Mouse (Mus musculus) spleen, postnatal 10 days (tissue): ENCODE measurements around the gene Gsg1l.

ENCODE experiments used
- DNase-seq, 2 experiments: peaks; one replicate each; pipeline ENCODE4 v3.0.0; 2021 to 2022; ENCODE audit warnings: low spot score in 2 of 2

Gsg1l gene

GRCm38 (mm10) chr7:125983902-125984841 lies 98.0 kb downstream of the Gsg1l start:
- no peak for DNase-seq

- no peak for DNase-seq
Observed at GRCm38 (mm10) chr7:125979591-125979990, 102.6 kb downstream of the Gsg1l start.

GRCm38 (mm10) chr7:125976695-125977094 lies 105.5 kb downstream of the Gsg1l start:
- no peak for DNase-seq

DNA sequence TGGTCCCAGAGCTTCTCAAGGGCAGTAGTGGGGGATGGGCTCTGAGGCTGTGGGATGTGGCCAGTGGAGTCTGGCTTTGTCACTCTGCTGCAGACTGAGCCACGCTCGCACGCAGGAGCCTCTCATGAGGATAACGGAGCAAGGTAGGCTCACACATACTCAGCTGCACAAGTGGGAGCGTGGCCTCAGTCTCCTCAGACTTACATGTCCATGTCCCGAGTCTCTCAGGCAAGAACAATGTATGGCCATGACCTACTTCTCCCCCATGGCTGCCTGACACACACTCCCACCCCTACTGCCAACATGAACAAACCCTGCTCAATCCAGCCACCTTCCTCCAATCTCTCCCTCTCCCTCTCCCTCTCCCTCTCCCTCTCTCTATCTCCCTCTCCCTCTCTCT lies 106.8 kb downstream of the Gsg1l start:
- no peak for DNase-seq

GRCm38 (mm10) chr7:125973874-125974273 lies 108.3 kb downstream of the Gsg1l start:
- no peak for DNase-seq

DNA sequence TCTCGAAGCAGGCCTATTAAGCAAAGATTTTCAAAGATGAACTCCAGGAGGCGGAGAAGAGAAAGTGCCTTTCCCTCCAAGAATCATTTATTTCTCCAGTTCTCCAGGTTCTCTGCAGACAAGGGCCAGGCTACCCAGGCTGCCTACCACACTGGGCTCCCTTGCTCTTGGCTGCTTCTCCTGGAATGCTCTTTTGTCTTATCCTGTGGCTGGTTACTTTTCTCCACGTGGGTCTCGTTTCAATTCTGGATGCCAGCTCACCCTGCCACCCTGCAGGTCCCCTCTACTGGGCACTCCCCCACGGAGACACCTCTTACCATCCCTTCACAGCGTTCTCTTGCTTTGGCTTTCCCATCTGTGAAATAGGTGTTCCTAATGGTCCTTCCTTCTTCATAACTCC lies 109.4 kb downstream of the Gsg1l start:
- DNase-seq: no peak

DNA sequence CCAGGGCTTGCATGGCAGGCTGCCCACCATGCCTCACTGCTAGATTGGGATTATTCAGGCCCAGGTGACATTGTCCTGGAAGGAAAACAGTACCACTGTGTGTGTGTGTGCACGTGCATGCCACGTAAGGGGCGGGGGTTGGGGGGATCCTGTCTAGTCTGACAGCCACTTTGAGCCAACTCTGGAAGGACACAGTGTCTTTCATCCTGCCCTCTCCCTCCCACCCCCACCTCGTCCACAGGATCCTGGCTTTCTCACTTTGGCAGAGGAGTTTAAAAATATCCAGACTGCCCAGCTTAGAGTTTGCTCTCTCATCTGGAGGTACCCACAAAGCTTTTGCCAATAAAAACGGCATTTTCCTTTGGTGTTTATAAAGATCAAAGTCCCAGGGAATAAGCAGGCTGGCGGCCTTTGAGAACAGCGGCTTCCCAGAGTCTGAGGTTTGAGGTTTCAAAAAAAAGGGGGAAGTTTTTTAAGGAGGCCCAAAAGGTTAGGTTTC lies 110.0 kb downstream of the Gsg1l start:
- DNase-seq: no peak

- DNase-seq: no peak
Observed at GRCm38 (mm10) chr7:125969076-125969475, 113.1 kb downstream of the Gsg1l start.

DNA sequence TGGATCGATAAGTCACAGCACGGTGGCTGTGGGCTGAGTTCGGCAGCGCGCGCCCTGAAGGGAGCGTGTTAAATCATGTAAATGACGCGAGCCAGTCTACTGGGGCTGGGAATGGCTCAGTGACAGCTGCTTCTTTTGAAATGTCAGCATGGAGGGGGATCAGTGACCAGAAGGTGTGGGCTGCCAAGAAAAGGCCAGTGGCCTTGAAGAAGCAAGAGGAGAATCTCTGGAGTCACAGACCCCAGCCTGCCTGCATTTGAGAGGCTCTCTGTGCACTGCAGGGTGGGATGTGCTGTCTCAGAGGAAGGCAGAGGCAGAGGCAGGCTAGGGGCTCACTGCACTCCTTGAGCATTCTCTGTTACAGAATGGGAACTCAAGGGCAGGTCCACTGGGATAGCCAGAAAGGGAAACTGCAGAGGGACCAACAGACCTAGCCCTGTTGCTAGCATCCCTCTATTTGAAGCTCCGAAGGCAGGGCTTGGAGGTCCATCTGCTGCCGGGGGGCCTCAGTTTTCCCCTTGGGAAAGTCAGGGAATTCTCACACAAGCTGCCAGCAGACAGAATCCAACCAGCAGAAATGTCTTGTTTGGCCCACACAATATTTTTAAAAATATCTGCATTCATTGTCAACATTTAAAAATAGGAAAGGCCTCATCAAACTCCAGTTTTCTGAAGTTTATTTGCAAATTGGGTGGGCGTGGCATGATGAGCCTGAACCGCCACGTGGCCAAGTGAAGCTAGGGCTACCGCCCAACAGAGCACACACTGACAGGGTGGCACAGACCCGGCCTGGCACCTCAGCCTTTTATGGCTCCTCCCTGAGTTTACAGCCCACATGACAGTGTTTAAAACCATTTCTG lies 115.6 kb downstream of the Gsg1l start:
- DNase-seq: no peak

- no peak for DNase-seq
Observed at GRCm38 (mm10) chr7:125964087-125964607, 118.1 kb downstream of the Gsg1l start.

DNA sequence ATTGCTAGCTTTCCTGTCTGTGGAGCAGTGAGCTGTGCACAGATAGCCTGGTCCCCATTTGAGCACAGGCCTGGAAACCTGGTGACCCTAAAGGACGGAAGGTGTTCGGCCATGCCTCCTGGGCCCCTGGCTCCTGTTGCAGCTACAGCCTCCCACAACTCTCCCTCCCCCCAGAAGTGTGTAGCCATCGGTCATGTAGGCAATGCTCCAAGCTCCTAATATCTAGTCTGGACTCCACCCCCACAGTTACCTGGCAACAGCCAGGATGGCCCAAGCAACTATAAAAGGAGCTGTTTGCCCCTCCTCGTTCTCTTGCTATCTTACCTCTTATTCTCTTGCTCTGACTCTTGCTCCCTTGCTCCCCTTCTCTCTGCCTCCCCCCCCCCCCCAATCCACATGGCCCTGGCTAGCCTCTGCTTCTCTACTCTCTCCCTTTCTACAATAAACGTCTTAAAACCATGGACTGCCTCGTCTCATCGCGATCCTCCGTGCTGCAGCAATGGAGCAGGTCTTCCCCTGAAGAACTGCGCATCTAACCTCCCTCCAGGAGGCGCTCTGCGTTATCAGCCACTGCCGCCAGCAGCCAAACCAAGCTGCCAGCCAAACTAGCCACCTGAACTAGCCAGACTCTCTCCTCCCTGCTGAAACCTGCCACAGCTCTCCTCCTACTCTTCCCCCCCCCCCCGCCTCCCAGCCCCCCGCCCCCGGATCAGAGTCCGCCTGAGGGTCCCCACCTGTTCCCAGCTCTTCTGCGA lies 122.7 kb downstream of the Gsg1l start:
- DNase-seq: peak in 1 of 2 experiments; percentile 34

- DNase-seq: no peak
Observed at GRCm38 (mm10) chr7:125958856-125959255, 123.4 kb downstream of the Gsg1l start.

DNA sequence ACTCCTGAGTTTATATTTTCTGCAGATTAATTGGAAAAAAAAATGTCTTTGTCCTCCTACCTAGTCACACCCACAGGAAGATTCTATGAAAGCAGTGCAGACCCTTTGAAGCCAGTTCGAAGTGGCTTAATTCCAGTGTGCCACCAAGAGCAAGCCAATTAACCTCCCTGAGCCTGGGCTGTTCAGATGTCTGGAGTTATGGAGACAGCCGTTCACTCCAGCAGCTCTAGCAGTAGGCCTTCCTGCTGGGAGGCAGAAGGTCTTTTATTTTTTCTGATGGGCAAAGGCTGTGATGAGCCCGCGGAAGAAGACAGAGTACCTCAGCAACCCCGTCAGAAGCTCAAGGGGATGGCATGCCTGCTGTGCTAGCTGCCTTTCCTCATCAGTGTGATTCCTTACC lies 127.2 kb downstream of the Gsg1l start:
- no peak for DNase-seq

- no peak for DNase-seq
Observed at GRCm38 (mm10) chr7:125954356-125954878, 127.8 kb downstream of the Gsg1l start.

GRCm38 (mm10) chr7:125953844-125954243 lies 128.4 kb downstream of the Gsg1l start:
- no peak for DNase-seq

DNA sequence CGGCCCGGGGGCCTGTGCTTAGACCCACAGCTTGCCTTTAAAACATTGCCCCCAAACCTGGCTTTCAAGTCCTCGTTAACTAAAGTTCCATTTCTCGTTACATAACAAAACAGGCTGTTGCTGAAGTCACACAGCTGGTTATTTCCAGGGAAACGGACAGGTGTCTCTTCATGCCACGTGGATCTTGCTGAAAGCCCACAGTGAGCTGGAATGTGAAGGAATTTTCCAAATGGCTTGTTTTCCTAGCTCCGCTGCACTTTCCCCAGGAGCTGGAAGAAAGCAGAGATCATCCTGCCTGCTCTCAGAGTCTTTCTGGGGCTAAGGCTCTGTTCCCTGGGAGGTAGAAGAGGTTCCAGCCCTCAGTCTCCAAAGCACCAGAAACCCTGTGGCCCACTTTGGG lies 130.3 kb downstream of the Gsg1l start:
- no peak for DNase-seq

- no peak for DNase-seq
Observed at GRCm38 (mm10) chr7:125948973-125949372, 133.2 kb downstream of the Gsg1l start.

DNA sequence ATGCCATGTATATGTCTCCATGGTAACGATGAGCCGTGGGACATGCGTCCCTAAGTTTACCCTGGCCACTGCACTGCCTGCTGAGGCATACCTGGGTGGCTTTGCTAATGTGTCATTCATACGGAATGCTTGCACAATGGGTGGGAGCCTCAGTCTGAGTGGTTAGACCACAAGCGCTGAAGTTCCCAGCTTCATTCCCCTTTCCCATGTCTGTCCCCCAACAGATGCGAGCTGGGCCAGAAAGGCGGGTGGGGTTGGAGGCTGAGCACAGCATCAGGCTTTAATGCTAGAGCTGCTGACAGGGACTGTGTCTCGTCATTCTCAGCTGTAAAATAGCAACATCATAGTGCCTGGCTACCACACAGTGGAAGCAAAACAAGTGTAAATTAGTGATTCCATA lies 136.3 kb downstream of the Gsg1l start:
- DNase-seq: no peak

- DNase-seq: no peak
Observed at GRCm38 (mm10) chr7:125944631-125945030, 137.6 kb downstream of the Gsg1l start.

- no peak for DNase-seq
Observed at GRCm38 (mm10) chr7:125943511-125943910, 138.7 kb downstream of the Gsg1l start.
